Mouse (Mus musculus) erythroblast, embryonic 14.5 days (primary cell): ENCODE data around the gene Evc.

Experiments used
- GATA1 ChIP-seq: IDR thresholded peaks from 2 replicates; pipeline ENCODE4 v1.6.1; 2012; ENCODE audit warnings: low read length, inconsistent platforms, mixed read lengths
- TAL1 ChIP-seq: IDR thresholded peaks from 3 replicates; pipeline ENCODE4 v1.6.1; 2012; ENCODE audit warnings: low read length, inconsistent platforms, mixed read lengths

DNA sequence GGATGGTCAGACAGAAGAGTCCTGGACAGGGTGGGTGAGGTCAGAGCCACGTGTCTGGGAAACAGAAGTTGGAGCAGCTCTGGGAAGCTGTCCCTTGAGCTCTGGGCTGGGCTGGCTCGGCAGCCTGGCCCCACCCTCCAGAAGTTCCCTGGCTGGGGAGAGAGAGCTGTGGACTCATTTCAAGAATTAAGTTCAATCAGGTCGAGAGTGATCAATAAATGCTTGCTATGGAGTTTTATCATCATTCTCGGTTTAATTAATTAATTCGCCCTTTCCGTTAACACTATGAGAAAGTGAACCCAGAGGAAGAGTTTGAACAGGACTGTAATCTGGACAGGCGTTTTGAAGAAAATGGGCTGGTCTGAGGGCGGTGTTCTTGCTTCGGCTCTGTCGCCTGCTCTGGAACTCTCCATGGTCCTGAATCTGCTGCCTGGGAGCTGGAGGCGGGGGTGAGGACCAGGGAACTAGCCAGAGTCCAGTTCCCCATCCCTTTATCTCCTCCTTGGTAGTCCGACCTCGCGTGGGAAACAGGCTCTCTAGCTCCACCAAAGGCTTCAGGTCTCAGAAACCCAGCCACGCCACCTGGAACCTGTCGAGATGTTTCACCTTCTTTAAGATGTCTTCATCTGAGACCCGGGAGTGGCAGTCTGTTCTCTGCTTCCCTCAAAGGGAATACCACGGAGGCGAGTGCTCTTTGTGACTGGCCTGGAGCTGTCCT is 93.4 kb downstream of the Evc start:
- TF ChIP-seq GATA1 (no peak), TAL1 (no peak)
